Mouse (Mus musculus) liver, embryonic 12.5 days (tissue): Measurements from ENCODE around the gene Ap1m2. TPM values are rescaled to one million over a fixed set of nuclear protein-coding genes. Genes with fewer than 3 reads are reported as not detected.
"Not testable (repeated sequence)": the region's sequence is repeated elsewhere in the genome, so short reads cannot be mapped to it uniquely, and the experiment has no call there.

Experiments used
- ATAC-seq: fragments of 200-750 bp; cut with Nextera tagmentation; 2 replicates; pipeline ENCODE4 v1.8.0; 2017; ENCODE audit warnings: moderate number of reproducible peaks, mild to moderate bottlenecking, moderate library complexity
- H3K27ac ChIP-seq: fragments of 300-500 bp; sonication (generic); 2 replicates; pipeline ENCODE4 v1.5.1; 2016; ENCODE audit warnings: mild to moderate bottlenecking
- H3K27me3 ChIP-seq: fragments of 300-500 bp; sonication (generic); replicated peaks from 2 replicates; pipeline ENCODE4 v1.6.1; 2016; ENCODE audit warnings: mild to moderate bottlenecking, moderate library complexity
- H3K36me3 ChIP-seq: fragments of 300-500 bp; sonication (generic); 2 replicates; pipeline ENCODE4 v1.6.1; 2016; ENCODE audit warnings: mild to moderate bottlenecking, moderate library complexity
- H3K4me1 ChIP-seq: fragments of 300-500 bp; sonication (generic); 2 replicates; pipeline ENCODE4 v1.6.1; 2016
- H3K4me2 ChIP-seq: fragments of 300-500 bp; sonication (generic); 2 replicates; pipeline ENCODE4 v1.6.1; 2016; ENCODE audit warnings: mild to moderate bottlenecking, moderate library complexity
- H3K4me3 ChIP-seq: fragments of 300-500 bp; sonication (generic); 2 replicates; pipeline ENCODE4 v1.5.1; 2016; ENCODE audit warnings: mild to moderate bottlenecking, moderate library complexity
- H3K9ac ChIP-seq: fragments of 300-500 bp; sonication (generic); 2 replicates; pipeline ENCODE4 v1.6.1; 2016; ENCODE audit warnings: mild to moderate bottlenecking, moderate library complexity
- H3K9me3 ChIP-seq: fragments of 300-500 bp; sonication (generic); replicated peaks from 2 replicates; pipeline ENCODE4 v1.6.1; 2016; ENCODE audit warnings: mild to moderate bottlenecking, moderate library complexity
- WGBS: fragments of 180-500 bp; shearing (Covaris S2); methylation state at CpG from one replicate; pipeline ENCODE4 v1.1.7; 2016; ENCODE audit not compliant: insufficient replicate concordance; 5-methylcytosine and 5-hydroxymethylcytosine counted together
- polyA plus RNA-seq: library from polyadenylated mRNA; unstranded; fragments of >200 nt; fragmentation: Nextera tagmentation; extraction: Ambion mirVana; gene quantifications from 2 replicates; pipeline ENCODE4 v1.2.1, GENCODE M21; 2016

Gene Ap1m2
- polyA plus RNA-seq, 1 experiment from 2014 or later: 0.25 TPM

- Histone ChIP-seq H3K9ac (peak overlapping the region; percentile 4; the same call in 1 of the 2 replicates), H3K4me1 (peaks cover 69% of the 10 kb centered on the region)
Observed at GRCm38 (mm10) chr9:21322917-21323297, 10.8 kb upstream of the Ap1m2 start.

GRCm38 (mm10) chr9:21322211-21322916 lies 10.2 kb upstream of the Ap1m2 start:
- peak overlapping the region; percentile 68 for H3K4me3 ChIP-seq
- H3K4me1 ChIP-seq: peaks cover 64% of the 10 kb centered on the region
- H3K4me2 ChIP-seq: peak overlapping the region; percentile 90
- peaks cover 4% of the 10 kb centered on the region; the same call in 1 of the 2 replicates for H3K9me3 ChIP-seq
- no peak for ATAC-seq
- peak overlapping the region; percentile 82 for H3K27ac ChIP-seq
- H3K36me3 ChIP-seq: no peaks in the 10 kb centered on the region; the same call in 1 of the 2 replicates
- 60% methylated on average over 19 of the region's 19 CpGs for WGBS
- H3K27me3 ChIP-seq: no peaks in the 10 kb centered on the region
- peak overlapping the region; percentile 80 for H3K9ac ChIP-seq

More at GRCm38 (mm10) chr9:21322917-21323297, 10.8 kb upstream of the Ap1m2 start:
- peak overlapping the region; percentile 90 for H3K4me2 ChIP-seq
- not testable (repeated sequence) for H3K27me3 ChIP-seq, ATAC-seq, H3K4me3 ChIP-seq, H3K36me3 ChIP-seq, H3K27ac ChIP-seq, H3K9me3 ChIP-seq
- WGBS: 66% methylated on average over 8 of the region's 8 CpGs

GRCm38 (mm10) chr9:21321513-21321835 lies 9.3 kb upstream of the Ap1m2 start:
- 2% methylated on average over 6 of the region's 6 CpGs for WGBS
- Histone ChIP-seq H3K36me3 (no peaks in the 10 kb centered on the region; the same call in 1 of the 2 replicates), H3K4me3 (peak overlapping the region; percentile 68), H3K27me3 (no peaks in the 10 kb centered on the region), H3K4me1 (peaks cover 60% of the 10 kb centered on the region), H3K4me2 (peak overlapping the region; percentile 90), H3K27ac (peak overlapping the region; percentile 82), H3K9ac (peak overlapping the region; percentile 80), H3K9me3 (peaks cover 4% of the 10 kb centered on the region; the same call in 1 of the 2 replicates)
- ATAC-seq: peak; percentile 68

GRCm38 (mm10) chr9:21320619-21321512 lies 8.7 kb upstream of the Ap1m2 start, which contains the start of gene Slc44a2:
Slc44a2 (plus strand) TSS chr9:21320698.
- no peaks in the 10 kb centered on the region; the same call in 1 of the 2 replicates for H3K36me3 ChIP-seq
- peak within 1 kb of the TSS; percentile 68 for H3K4me3 ChIP-seq
- H3K4me2 ChIP-seq: peak within 1 kb of the TSS; percentile 90
- no peaks in the 10 kb centered on the region for H3K27me3 ChIP-seq
- peak within 1 kb of the TSS; percentile 82 for H3K27ac ChIP-seq
- H3K9ac ChIP-seq: peak within 1 kb of the TSS; percentile 80
- ATAC-seq: peak; percentile 89
- H3K9me3 ChIP-seq: peaks cover 4% of the 10 kb centered on the region; the same call in 1 of the 2 replicates
- H3K4me1 ChIP-seq: peaks cover 62% of the 10 kb centered on the region
- under 1% methylated on average over 52 of the region's 52 CpGs for WGBS

- WGBS: 33% methylated on average over 4 of the region's 4 CpGs
- H3K9ac ChIP-seq: peak overlapping the region; percentile 80; the same call in 1 of the 2 replicates
- H3K9me3 ChIP-seq: peaks cover 4% of the 10 kb centered on the region; the same call in 1 of the 2 replicates
- H3K4me3 ChIP-seq: peak overlapping the region; percentile 68
- peak overlapping the region; percentile 90 for H3K4me2 ChIP-seq
- H3K4me1 ChIP-seq: peaks cover 65% of the 10 kb centered on the region
- no peaks in the 10 kb centered on the region for H3K27me3 ChIP-seq
- peak overlapping the region; percentile 82; the same call in 1 of the 2 replicates for H3K27ac ChIP-seq
- ATAC-seq: no peak; the same call in 1 of the 2 replicates
- H3K36me3 ChIP-seq: no peaks in the 10 kb centered on the region; the same call in 1 of the 2 replicates
Observed at GRCm38 (mm10) chr9:21320280-21320618, 8.1 kb upstream of the Ap1m2 start.

- H3K27ac ChIP-seq: no peak overlapping the region
- WGBS: 89% methylated on average over 4 of the region's 4 CpGs
Observed at GRCm38 (mm10) chr9:21319503-21319902, 7.4 kb upstream of the Ap1m2 start.

GRCm38 (mm10) chr9:21318792-21319191 lies 6.7 kb upstream of the Ap1m2 start:
- Histone ChIP-seq H3K4me3 (no peak overlapping the region), H3K27ac (peak overlapping the region; percentile 23; the same call in 1 of the 2 replicates), H3K9ac (no peak overlapping the region), H3K36me3 (no peaks in the 10 kb centered on the region), H3K27me3 (no peaks in the 10 kb centered on the region), H3K9me3 (peaks cover 4% of the 10 kb centered on the region; the same call in 1 of the 2 replicates), H3K4me1 (peaks cover 71% of the 10 kb centered on the region), H3K4me2 (no peak overlapping the region)
- WGBS: 64% methylated on average over 6 of the region's 6 CpGs
- ATAC-seq: no peak

More at GRCm38 (mm10) chr9:21319503-21319902, 7.4 kb upstream of the Ap1m2 start:
- Histone ChIP-seq H3K4me2 (no peak overlapping the region), H3K4me1 (peaks cover 69% of the 10 kb centered on the region), H3K4me3 (no peak overlapping the region), H3K27me3 (no peaks in the 10 kb centered on the region), H3K9ac (no peak overlapping the region), H3K9me3 (peaks cover 4% of the 10 kb centered on the region; the same call in 1 of the 2 replicates), H3K36me3 (no peaks in the 10 kb centered on the region)
- no peak for ATAC-seq

GRCm38 (mm10) chr9:21316696-21317095 lies 4.6 kb upstream of the Ap1m2 start:
- Histone ChIP-seq H3K4me2 (no peak overlapping the region), H3K27ac (no peak overlapping the region), H3K9ac (no peak overlapping the region), H3K27me3 (peaks cover 11% of the 10 kb centered on the region), H3K4me3 (no peak overlapping the region), H3K9me3 (peaks cover 4% of the 10 kb centered on the region; the same call in 1 of the 2 replicates), H3K36me3 (no peaks in the 10 kb centered on the region), H3K4me1 (peaks cover 70% of the 10 kb centered on the region)
- 52% methylated on average over 7 of the region's 7 CpGs for WGBS
- no peak for ATAC-seq

GRCm38 (mm10) chr9:21315421-21315820 lies 3.3 kb upstream of the Ap1m2 start:
- H3K27me3 ChIP-seq: peaks cover 19% of the 10 kb centered on the region
- H3K36me3 ChIP-seq: no peaks in the 10 kb centered on the region
- H3K4me1 ChIP-seq: peaks cover 62% of the 10 kb centered on the region
- WGBS: 48% methylated on average over 5 of the region's 5 CpGs
- no peak for ATAC-seq
- H3K4me2 ChIP-seq: no peak overlapping the region
- H3K9ac ChIP-seq: no peak overlapping the region
- H3K27ac ChIP-seq: peak overlapping the region; percentile 75
- H3K9me3 ChIP-seq: peaks cover 4% of the 10 kb centered on the region; the same call in 1 of the 2 replicates
- H3K4me3 ChIP-seq: no peak overlapping the region

- Histone ChIP-seq H3K4me1 (peaks cover 56% of the 10 kb centered on the region), H3K27ac (peak overlapping the region; percentile 75), H3K9me3 (0 out of 2 replicates have a peak, but pooled peaks cover under 1% of the 10 kb centered on the region), H3K9ac (0 out of 2 replicates have a peak overlapping the region, but pooled peaks have one; percentile 1), H3K4me3 (no peak overlapping the region), H3K36me3 (no peaks in the 10 kb centered on the region), H3K4me2 (peak overlapping the region; percentile 35), H3K27me3 (peaks cover 19% of the 10 kb centered on the region)
- WGBS: 48% methylated on average over 9 of the region's 9 CpGs
- peak; percentile 79 for ATAC-seq
Observed at GRCm38 (mm10) chr9:21314367-21315140, 2.4 kb upstream of the Ap1m2 start.

- Histone ChIP-seq H3K4me3 (no peak overlapping the region), H3K27ac (peak overlapping the region; percentile 75; the same call in 1 of the 2 replicates), H3K36me3 (no peaks in the 10 kb centered on the region), H3K9ac (no peak overlapping the region), H3K9me3 (no peaks in the 10 kb centered on the region), H3K27me3 (peaks cover 19% of the 10 kb centered on the region), H3K4me1 (peaks cover 56% of the 10 kb centered on the region), H3K4me2 (peak overlapping the region; percentile 44)
- peak; percentile 92 for ATAC-seq
- 3% methylated on average over 11 of the region's 11 CpGs for WGBS
Observed at GRCm38 (mm10) chr9:21313394-21313793, 1.3 kb upstream of the Ap1m2 start.
